Mouse (Mus musculus) frontal cortex, adult 2 months (tissue): Measurements from ENCODE around the gene Mrpl23. TPM values are rescaled to one million over a fixed set of nuclear protein-coding genes. Genes with fewer than 3 reads are reported as not detected.

ENCODE experiments used
- DNase-seq, 2 experiments: peaks; one replicate each; pipeline ENCODE4 v3.0.0; 2022; ENCODE audit warnings: low spot score in 1 of 2; ENCODE audit errors: extremely low spot score in 1 of 2
- polyA plus RNA-seq: library from polyadenylated mRNA; depleted of rRNA; stranded (reverse); fragments of >200 nt; gene quantifications from 2 replicates; pipeline ENCODE4 v1.2.3, GENCODE M21; 2012; rRNA removed

Mrpl23 gene
- 81.6 and 81.9 TPM in 2 replicates for polyA plus RNA-seq

- no peak for DNase-seq
Measured at GRCm38 (mm10) chr7:142532671-142533058, at the start of gene Mrpl23. Mrpl23 (plus strand) TSS chr7:142532686.

- DNase-seq: no peak
Measured at GRCm38 (mm10) chr7:142483136-142483535, 49.4 kb upstream of the Mrpl23 start.

GRCm38 (mm10) chr7:142484780-142485179, 47.7 kb upstream of the Mrpl23 start:
- no peak for DNase-seq

GRCm38 (mm10) chr7:142486751-142487162, 45.7 kb upstream of the Mrpl23 start:
- DNase-seq: no peak

- DNase-seq: peak in 1 of 2 experiments; percentile 58
Measured at GRCm38 (mm10) chr7:142487341-142487859, 45.1 kb upstream of the Mrpl23 start.

GRCm38 (mm10) chr7:142488053-142488452, 44.4 kb upstream of the Mrpl23 start:
- DNase-seq: no peak

GRCm38 (mm10) chr7:142493535-142493934, 39.0 kb upstream of the Mrpl23 start:
- DNase-seq: no peak

GRCm38 (mm10) chr7:142496158-142496557, 36.3 kb upstream of the Mrpl23 start:
- DNase-seq: no peak

GRCm38 (mm10) chr7:142496800-142497199, 35.7 kb upstream of the Mrpl23 start:
- no peak for DNase-seq

GRCm38 (mm10) chr7:142497775-142498174, 34.7 kb upstream of the Mrpl23 start:
- DNase-seq: peak in 1 of 2 experiments; percentile 16

GRCm38 (mm10) chr7:142498575-142498974, 33.9 kb upstream of the Mrpl23 start, which contains the start of gene Tnnt3:
Tnnt3 (plus strand) TSS chr7:142498836.
- no peak for DNase-seq

GRCm38 (mm10) chr7:142499010-142499721, 33.3 kb upstream of the Mrpl23 start:
- DNase-seq: no peak

- no peak for DNase-seq
Measured at GRCm38 (mm10) chr7:142500032-142500431, 32.5 kb upstream of the Mrpl23 start.

GRCm38 (mm10) chr7:142503206-142503605, 29.3 kb upstream of the Mrpl23 start:
- DNase-seq: no peak

- DNase-seq: no peak
Measured at GRCm38 (mm10) chr7:142505942-142506341, 26.5 kb upstream of the Mrpl23 start.

- no peak for DNase-seq
Measured at GRCm38 (mm10) chr7:142506501-142506900, 26.0 kb upstream of the Mrpl23 start.

GRCm38 (mm10) chr7:142507453-142507852, 25.0 kb upstream of the Mrpl23 start:
- DNase-seq: no peak

GRCm38 (mm10) chr7:142509518-142509917, 23.0 kb upstream of the Mrpl23 start:
- DNase-seq: no peak

- no peak for DNase-seq
Measured at GRCm38 (mm10) chr7:142510021-142510777, 22.3 kb upstream of the Mrpl23 start.

GRCm38 (mm10) chr7:142514048-142514447, 18.4 kb upstream of the Mrpl23 start:
- no peak for DNase-seq

GRCm38 (mm10) chr7:142516221-142516978, 16.1 kb upstream of the Mrpl23 start:
- no peak for DNase-seq
